Mouse (Mus musculus) bone marrow macrophage, adult 2 months (primary cell): ENCODE measurements around the gene Mcoln1. TPM values are rescaled to one million over a fixed set of nuclear protein-coding genes. Genes with fewer than 3 reads are reported as not detected.

Source experiments
- H3K27ac ChIP-seq: 2 replicates; pipeline ENCODE4 v1.5.1; 2012; ENCODE audit warnings: low read depth, low read length; ENCODE audit not compliant: insufficient read depth
- H3K4me1 ChIP-seq: 2 replicates; pipeline ENCODE4 v1.6.1; 2012; ENCODE audit warnings: low read length; ENCODE audit not compliant: control insufficient read depth, insufficient read depth
- H3K4me3 ChIP-seq: 2 replicates; pipeline ENCODE4 v1.5.1; 2012; ENCODE audit warnings: mild to moderate bottlenecking, low read length, moderate library complexity; ENCODE audit not compliant: insufficient read depth
- CTCF ChIP-seq: IDR thresholded peaks from 2 replicates; pipeline ENCODE4 v1.5.1; 2012; ENCODE audit warnings: low read depth, mild to moderate bottlenecking, low read length, moderate library complexity
- POLR2A ChIP-seq: IDR thresholded peaks from 2 replicates; pipeline ENCODE4 v1.6.1; 2012; ENCODE audit warnings: mild to moderate bottlenecking, low read depth, low read length, borderline replicate concordance
- polyA plus RNA-seq: library from polyadenylated mRNA; stranded (reverse); fragments of >200 nt; gene quantifications from 2 replicates; pipeline ENCODE4 v1.2.4, GENCODE M21; 2012; ENCODE audit not compliant: missing spikeins, insufficient read depth, insufficient read length

Gene Mcoln1
- polyA plus RNA-seq: 112 and 117 TPM in 2 replicates

DNA sequence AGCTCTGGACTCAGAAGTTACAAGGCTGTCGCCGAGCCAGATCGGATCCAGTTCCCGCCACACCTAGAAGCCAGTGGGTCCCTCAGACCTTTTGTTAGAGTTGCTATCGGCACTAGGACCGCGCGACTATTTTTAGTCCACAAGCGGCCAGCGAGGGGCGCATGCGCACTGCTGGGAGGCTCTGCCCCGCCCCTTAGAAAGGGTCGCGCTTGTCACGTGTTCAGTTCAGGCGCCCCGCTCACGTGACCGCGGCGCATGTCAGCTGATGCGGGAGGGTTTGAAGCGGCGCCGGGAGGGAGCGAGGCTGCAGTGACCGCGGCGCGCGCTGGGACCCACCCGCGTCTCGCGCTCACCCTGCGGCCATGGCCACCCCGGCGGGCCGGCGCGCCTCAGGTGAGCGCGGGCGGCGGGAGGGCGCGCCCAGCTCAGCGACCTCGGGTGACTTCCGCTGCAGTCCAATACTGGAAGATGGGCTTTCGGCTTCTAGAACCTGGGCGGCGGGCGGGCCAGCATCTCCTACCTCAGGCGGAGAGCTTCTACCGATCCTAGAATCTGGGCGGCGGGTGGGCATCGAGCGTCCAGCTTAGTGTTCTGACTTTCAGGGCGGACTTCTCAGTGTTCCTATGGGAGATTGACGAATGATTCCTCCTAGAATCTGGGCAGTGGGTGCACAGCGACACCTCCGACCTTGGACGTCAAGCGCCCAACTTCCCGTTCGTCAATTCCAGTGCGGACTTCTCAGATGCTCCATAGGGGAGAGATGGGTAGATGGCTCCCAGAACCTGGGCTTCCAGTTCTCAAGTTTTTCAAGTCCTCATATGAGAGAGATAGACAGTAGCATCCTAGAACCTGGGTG lies at the start of gene Mcoln1:
TSS of gene Mcoln1 (plus strand) at position 223 of the 856 bp plus-strand sequence.
- peaks cover 20% of the 10 kb centered on the region for H3K4me1 ChIP-seq
- peak within 1 kb of the TSS; percentile 77 for H3K27ac ChIP-seq
- H3K4me3 ChIP-seq: peak within 1 kb of the TSS; percentile 88
- TF ChIP-seq CTCF: peak; percentile 22; the same call in 1 of the 2 replicates
- TF ChIP-seq POLR2A: no peak

DNA sequence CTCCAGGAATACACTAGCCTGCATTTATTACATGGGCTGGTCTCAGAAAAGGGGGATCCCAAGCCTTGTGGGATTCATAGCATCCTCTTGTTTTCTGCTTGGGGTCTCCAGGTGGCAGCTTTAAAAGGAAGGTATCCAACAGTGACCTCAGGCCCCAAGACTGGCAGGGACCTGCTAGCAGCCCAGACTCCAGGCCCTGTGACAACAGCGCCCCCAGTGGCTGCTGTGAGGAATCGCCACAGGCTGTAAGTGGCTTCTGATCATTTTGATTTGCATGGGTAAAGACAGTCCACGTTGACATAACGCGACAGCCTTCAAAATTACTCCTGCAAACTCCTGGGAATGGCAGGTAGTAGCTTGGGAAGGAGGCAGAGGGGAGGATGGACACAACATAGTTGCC lies 49.6 kb upstream of the Mcoln1 start:
- Histone ChIP-seq H3K4me3 (no peak overlapping the region), H3K27ac (no peak overlapping the region), H3K4me1 (no peaks in the 10 kb centered on the region)
- peak; percentile 66 for TF ChIP-seq CTCF
- TF ChIP-seq POLR2A: no peak

DNA sequence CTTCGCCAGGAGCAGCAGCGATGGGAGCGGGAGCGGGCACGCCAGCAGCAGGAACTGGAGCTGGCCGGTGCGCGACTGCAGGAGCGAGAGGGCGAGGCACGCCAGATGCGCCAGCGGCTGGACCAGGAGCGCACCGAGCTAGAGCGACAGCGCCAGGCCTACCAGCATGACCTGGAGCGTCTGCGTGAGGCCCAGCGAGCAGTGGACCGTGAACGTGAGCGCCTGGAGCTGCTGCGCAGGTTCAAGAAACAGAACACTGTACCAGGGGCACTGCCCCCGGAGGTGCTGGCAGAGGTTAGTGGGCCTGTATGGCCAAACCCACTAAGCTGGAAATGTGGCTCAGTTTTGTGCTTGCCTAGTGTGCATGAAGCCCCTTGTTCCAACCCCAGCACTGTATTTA lies 48.3 kb upstream of the Mcoln1 start:
- Histone ChIP-seq H3K27ac (no peak overlapping the region), H3K4me1 (no peaks in the 10 kb centered on the region), H3K4me3 (no peak overlapping the region)
- no peak for TF ChIP-seq CTCF
- no peak for TF ChIP-seq POLR2A

GRCm38 (mm10) chr8:3463248-3463647 lies 37.0 kb upstream of the Mcoln1 start:
- H3K4me3 ChIP-seq: no peak overlapping the region
- TF ChIP-seq CTCF (no peak), POLR2A (no peak)

GRCm38 (mm10) chr8:3464309-3464708 lies 35.9 kb upstream of the Mcoln1 start:
- no peak overlapping the region for H3K27ac ChIP-seq
- no peak overlapping the region for H3K4me3 ChIP-seq
- H3K4me1 ChIP-seq: peaks cover 7% of the 10 kb centered on the region
- no peak for TF ChIP-seq CTCF
- no peak for TF ChIP-seq POLR2A

More at GRCm38 (mm10) chr8:3463248-3463647, 37.0 kb upstream of the Mcoln1 start:
- Histone ChIP-seq H3K27ac (no peak overlapping the region), H3K4me1 (peaks cover 6% of the 10 kb centered on the region)

GRCm38 (mm10) chr8:3467006-3467885 lies 33.0 kb upstream of the Mcoln1 start, which contains the start of gene Pex11g:
TSS of gene Pex11g (minus strand) at chr8:3467680.
- H3K27ac ChIP-seq: no peak within 1 kb of the TSS
- TF ChIP-seq POLR2A (no peak), CTCF (no peak)
- H3K4me1 ChIP-seq: peaks cover 7% of the 10 kb centered on the region
- peak within 1 kb of the TSS; percentile 65 for H3K4me3 ChIP-seq

GRCm38 (mm10) chr8:3467886-3468545 lies 32.2 kb upstream of the Mcoln1 start:
- TF ChIP-seq CTCF (no peak), POLR2A (no peak)
- Histone ChIP-seq H3K4me3 (peak overlapping the region; percentile 65), H3K27ac (no peak overlapping the region), H3K4me1 (peaks cover 7% of the 10 kb centered on the region)

GRCm38 (mm10) chr8:3468838-3469237 lies 31.4 kb upstream of the Mcoln1 start:
- Histone ChIP-seq H3K4me3 (no peak overlapping the region), H3K27ac (no peak overlapping the region), H3K4me1 (peaks cover 7% of the 10 kb centered on the region)
- TF ChIP-seq POLR2A (no peak), CTCF (no peak)

GRCm38 (mm10) chr8:3470562-3470961 lies 29.7 kb upstream of the Mcoln1 start, which contains the start of gene Tex45:
TSS of gene Tex45 (plus strand) at chr8:3470862.
- no peak within 1 kb of the TSS for H3K27ac ChIP-seq
- no peak within 1 kb of the TSS for H3K4me3 ChIP-seq
- no peak for TF ChIP-seq CTCF
- TF ChIP-seq POLR2A: no peak
- peaks cover 7% of the 10 kb centered on the region for H3K4me1 ChIP-seq
